Comparison of ENCODE assay signal across 8 mouse cellular contexts in genomic region chr9:40687053-40687452, GRCm38 (mm10). TPM values are rescaled to one million over a fixed set of nuclear protein-coding genes. Genes with fewer than 3 reads are reported as not detected.
A peak's percentile ranks its signal among the peaks of the same experiment; 100 is the strongest.
DNase-seq lines count a peak whose midpoint lies in the region; ATAC-seq and TF ChIP-seq lines count a peak whose summit lies in the region.
"Had no signal": no experiment of that assay in that cellular context is flagged by ENCODE, and none has a peak within 500 bp of the region (broad histone marks: within the 10 kb centered on the region; RNA-seq: fewer than 3 reads in every experiment).

No protein-coding gene starts in this region.

- H3K27me3 ChIP-seq in liver, embryonic 12.5 days (replicated peaks), result peaks cover 50% of the 10 kb centered on the region
- peaks cover 23% of the 10 kb centered on the region for H3K27me3 ChIP-seq in liver, postnatal 0 days (ENCODE audit: insufficient read depth, low read length)
- H3K27me3 ChIP-seq in forebrain, embryonic 14.5 days (replicated peaks; ENCODE audit: control insufficient read depth, insufficient read depth, low read length), result no peaks in the 10 kb centered on the region
- no peaks in the 10 kb centered on the region for H3K27me3 ChIP-seq in limb, embryonic 11.5 days (ENCODE audit: control insufficient read depth, insufficient read depth, low read length)
- H3K27me3 ChIP-seq in stomach, embryonic 14.5 days (ENCODE audit: control insufficient read depth, insufficient read depth, low read length), result no peaks in the 10 kb centered on the region

- H3K4me2 ChIP-seq in liver, embryonic 12.5 days, result peak overlapping the region; percentile 66
- no peak overlapping the region for H3K4me2 ChIP-seq in liver, postnatal 0 days (ENCODE audit: low read depth, low read length)
- peak overlapping the region; percentile 77 for H3K4me2 ChIP-seq in forebrain, embryonic 14.5 days (ENCODE audit: low read length)
- peak overlapping the region; percentile 86 for H3K4me2 ChIP-seq in limb, embryonic 11.5 days (ENCODE audit: low read depth, severe bottlenecking)
- peak overlapping the region; percentile 82 for H3K4me2 ChIP-seq in stomach, embryonic 14.5 days (replicated peaks; ENCODE audit: low read depth, low read length)

- no peaks in the 10 kb centered on the region for H3K9me3 ChIP-seq in liver, embryonic 12.5 days (replicated peaks)
- no peaks in the 10 kb centered on the region for H3K9me3 ChIP-seq in liver, postnatal 0 days (ENCODE audit: low read length)
- H3K9me3 ChIP-seq in forebrain, embryonic 14.5 days (replicated peaks; ENCODE audit: control insufficient read depth, low read length), result no peaks in the 10 kb centered on the region
- no peaks in the 10 kb centered on the region for H3K9me3 ChIP-seq in limb, embryonic 11.5 days (ENCODE audit: control insufficient read depth, low read length)
- H3K9me3 ChIP-seq in stomach, embryonic 14.5 days (ENCODE audit: control insufficient read depth, low read depth, low read length), result no peaks in the 10 kb centered on the region

- no peak overlapping the region for H3K27ac ChIP-seq in liver, embryonic 12.5 days
- no peak overlapping the region for H3K27ac ChIP-seq in liver, postnatal 0 days (ENCODE audit: low read depth)
- H3K27ac ChIP-seq in forebrain, embryonic 14.5 days (ENCODE audit: low read depth, low read length), result peak overlapping the region; percentile 93
- H3K27ac ChIP-seq in limb, embryonic 11.5 days (replicated peaks; ENCODE audit: low read depth, low read length), result peak overlapping the region; percentile 99
- peak overlapping the region; percentile 97 for H3K27ac ChIP-seq in stomach, embryonic 14.5 days (ENCODE audit: low read length)

- H3K4me3 ChIP-seq in liver, embryonic 12.5 days, result peak overlapping the region; percentile 53; the same call in 1 of the 2 replicates
- H3K4me3 ChIP-seq in liver, postnatal 0 days (ENCODE audit: low read depth, low read length), result no peak overlapping the region
- H3K4me3 ChIP-seq in forebrain, embryonic 14.5 days (ENCODE audit: low read depth, low read length), result peak overlapping the region; percentile 69
- peak overlapping the region; percentile 81 for H3K4me3 ChIP-seq in limb, embryonic 11.5 days (ENCODE audit: low read depth, low read length)
- H3K4me3 ChIP-seq in stomach, embryonic 14.5 days (ENCODE audit: low read depth, low read length), result peak overlapping the region; percentile 75

- no peaks in the 10 kb centered on the region for H3K4me1 ChIP-seq in liver, embryonic 12.5 days
- no peaks in the 10 kb centered on the region; the same call in 1 of the 2 replicates for H3K4me1 ChIP-seq in liver, postnatal 0 days (ENCODE audit: insufficient read depth)
- peaks cover 10% of the 10 kb centered on the region for H3K4me1 ChIP-seq in forebrain, embryonic 14.5 days (ENCODE audit: control insufficient read depth, insufficient read depth, low read length)
- 0 out of 2 replicates have a peak, but pooled peaks cover 9% of the 10 kb centered on the region for H3K4me1 ChIP-seq in limb, embryonic 11.5 days (ENCODE audit: control insufficient read depth, insufficient read depth, low read length)
- peaks cover 15% of the 10 kb centered on the region for H3K4me1 ChIP-seq in stomach, embryonic 14.5 days (ENCODE audit: control insufficient read depth, insufficient read depth, low read length)

- no peak for TF ChIP-seq CTCF in liver, postnatal 0 days (IDR thresholded peaks at IDR 0.05; ENCODE audit: low read depth)

- no peak overlapping the region for H3K9ac ChIP-seq in liver, embryonic 12.5 days
- no peak overlapping the region for H3K9ac ChIP-seq in liver, postnatal 0 days (replicated peaks)
- peak overlapping the region; percentile 92 for H3K9ac ChIP-seq in forebrain, embryonic 14.5 days (ENCODE audit: low read length)
- H3K9ac ChIP-seq in limb, embryonic 11.5 days (ENCODE audit: low read length), result peak overlapping the region; percentile 99
- peak overlapping the region; percentile 81; the same call in 1 of the 2 replicates for H3K9ac ChIP-seq in stomach, embryonic 14.5 days (replicated peaks; ENCODE audit: low read depth, low read length)

- H3K36me3 ChIP-seq in liver, embryonic 12.5 days, result no peaks in the 10 kb centered on the region
- no peaks in the 10 kb centered on the region for H3K36me3 ChIP-seq in liver, postnatal 0 days (replicated peaks; ENCODE audit: insufficient read depth, low read length)
- no peaks in the 10 kb centered on the region for H3K36me3 ChIP-seq in forebrain, embryonic 14.5 days (ENCODE audit: control insufficient read depth, insufficient read depth, low read length)
- H3K36me3 ChIP-seq in limb, embryonic 11.5 days (ENCODE audit: control insufficient read depth, insufficient read depth, low read length), result no peaks in the 10 kb centered on the region
- no peaks in the 10 kb centered on the region for H3K36me3 ChIP-seq in stomach, embryonic 14.5 days (ENCODE audit: control insufficient read depth, insufficient read depth, low read length)

- no peak for DNase-seq in liver, postnatal 0 days
- DNase-seq in forebrain, embryonic 14.5 days (ENCODE audit: low spot score), result no peak
- no peak for DNase-seq in limb, embryonic 11.5 days (ENCODE audit: low spot score)
- no peak for DNase-seq in adrenal gland, postnatal 36 days
- no peak for DNase-seq in right cerebral cortex, adult 18-20 months
- DNase-seq: thymus, postnatal 25 days had no signal

- WGBS in liver, embryonic 12.5 days (ENCODE audit: insufficient replicate concordance), result 44% methylated on average over 5 of the region's 5 CpGs
- whole genome bisulfite sequencing in liver, postnatal 0 days (ENCODE audit: insufficient replicate concordance), result 54% methylated on average over 5 of the region's 5 CpGs
- 35% methylated on average over 5 of the region's 5 CpGs for WGBS in forebrain, embryonic 14.5 days
- 16% methylated on average over 5 of the region's 5 CpGs for WGBS in limb, embryonic 11.5 days
- WGBS in stomach, embryonic 14.5 days, result 40% methylated on average over 5 of the region's 5 CpGs

- no peak for TF ChIP-seq EP300 in liver, postnatal 0 days (IDR thresholded peaks at IDR 0.05; ENCODE audit: low read depth)

- ATAC-seq in liver, embryonic 12.5 days, result no peak
- ATAC-seq in liver, postnatal 0 days, result no peak
- no peak for ATAC-seq in forebrain, embryonic 14.5 days
- no peak for ATAC-seq in limb, embryonic 11.5 days (ENCODE audit: insufficient number of reproducible peaks, low FRiP score, low TSS enrichment, low read depth)
- no peak for ATAC-seq in stomach, embryonic 14.5 days (ENCODE audit: insufficient number of reproducible peaks, insufficient read depth, low FRiP score, low read depth)

RNA-seq across cellular contexts. Expression of gene Clmp, which starts 1.3 kb away (rescaled TPM):
- 3.3 and 4.1 TPM in 2 replicates for polyA plus RNA-seq in liver, embryonic 12.5 days (2016; fragmentation: Nextera tagmentation; extraction: Ambion mirVana)
- polyA plus RNA-seq in liver, postnatal 0 days (2015; fragmentation: Nextera tagmentation; extraction: Ambion mirVana), result 1.8 and 1.9 TPM in 2 replicates
- 45.6 and 51.6 TPM in 2 replicates for polyA plus RNA-seq in forebrain, embryonic 14.5 days (2014; fragmentation: Nextera tagmentation; extraction: Ambion mirVana)
- polyA plus RNA-seq in limb, embryonic 11.5 days (2014; fragmentation: Nextera tagmentation; extraction: Ambion mirVana), result 62.7 and 65.3 TPM in 2 replicates
- polyA plus RNA-seq in stomach, embryonic 14.5 days (2014; fragmentation: Nextera tagmentation; extraction: Ambion mirVana), result 40.9 and 42.9 TPM in 2 replicates
- 1 to 10 TPM; 5.2 to 6.9 TPM for total RNA-seq in adrenal gland, postnatal 36 days (2021)

RNA-seq across cellular contexts. Expression of gene Gm21915, which starts 16.6 kb away (rescaled TPM):
- not detected in 2 replicates for polyA plus RNA-seq in liver, embryonic 12.5 days (2016; fragmentation: Nextera tagmentation; extraction: Ambion mirVana)
- polyA plus RNA-seq in liver, postnatal 0 days (2015; fragmentation: Nextera tagmentation; extraction: Ambion mirVana), result not detected in 2 replicates
- polyA plus RNA-seq in forebrain, embryonic 14.5 days (2014; fragmentation: Nextera tagmentation; extraction: Ambion mirVana), result not detected in 2 replicates
- polyA plus RNA-seq in limb, embryonic 11.5 days (2014; fragmentation: Nextera tagmentation; extraction: Ambion mirVana), result not detected in 2 replicates
- not detected in 2 replicates for polyA plus RNA-seq in stomach, embryonic 14.5 days (2014; fragmentation: Nextera tagmentation; extraction: Ambion mirVana)
- total RNA-seq in adrenal gland, postnatal 36 days (2021), result not detected

Comparison
In these comparisons a context has a peak if more than half of its experiments do, and no peak if none do; other contexts are left out.
1. H3K27ac ChIP-seq: peak in forebrain, embryonic 14.5 days (single experiment), limb, embryonic 11.5 days (single experiment) and stomach, embryonic 14.5 days (single experiment); none in liver, embryonic 12.5 days (single experiment) and liver, postnatal 0 days (single experiment).
2. H3K9ac ChIP-seq: peak in forebrain, embryonic 14.5 days (single experiment), limb, embryonic 11.5 days (single experiment) and stomach, embryonic 14.5 days (single experiment); none in liver, embryonic 12.5 days (single experiment) and liver, postnatal 0 days (single experiment).